Mouse (Mus musculus) neural tube, embryonic 14.5 days (tissue): Measurements from ENCODE around the gene Olfr1393. TPM values are rescaled to one million over a fixed set of nuclear protein-coding genes. Genes with fewer than 3 reads are reported as not detected.

Source experiments
- ATAC-seq: fragments of 200-750 bp; cut with Nextera tagmentation; 2 replicates; pipeline ENCODE4 v1.8.0; 2017; ENCODE audit warnings: low read depth, mild to moderate bottlenecking, moderate TSS enrichment, moderate library complexity
- H3K27ac ChIP-seq: fragments of 300-500 bp; sonication (generic); 2 replicates; pipeline ENCODE4 v1.5.1; 2014; ENCODE audit warnings: low read depth, mild to moderate bottlenecking, control low read depth, low read length, moderate library complexity, mixed read lengths
- H3K27me3 ChIP-seq: fragments of 300-500 bp; sonication (generic); 2 replicates; pipeline ENCODE4 v1.6.1; 2014; ENCODE audit warnings: low read length; ENCODE audit not compliant: control insufficient read depth, insufficient read depth
- H3K36me3 ChIP-seq: fragments of 300-500 bp; sonication (generic); 2 replicates; pipeline ENCODE4 v1.6.1; 2014; ENCODE audit warnings: low read length, mixed read lengths; ENCODE audit not compliant: control insufficient read depth, insufficient read depth
- H3K4me1 ChIP-seq: fragments of 300-500 bp; sonication (generic); 2 replicates; pipeline ENCODE4 v1.6.1; 2014; ENCODE audit warnings: low read length; ENCODE audit not compliant: control insufficient read depth, insufficient read depth
- H3K4me2 ChIP-seq: fragments of 300-500 bp; sonication (generic); 2 replicates; pipeline ENCODE4 v1.6.1; 2014; ENCODE audit warnings: mild to moderate bottlenecking, low read depth, low read length, control low read depth
- H3K4me3 ChIP-seq: fragments of 300-500 bp; sonication (generic); 2 replicates; pipeline ENCODE4 v1.5.1; 2014; ENCODE audit warnings: low read depth, low read length, control low read depth, mixed read lengths
- H3K9ac ChIP-seq: fragments of 300-500 bp; sonication (generic); replicated peaks from 2 replicates; pipeline ENCODE4 v1.6.1; 2014; ENCODE audit warnings: low read depth, mild to moderate bottlenecking, control low read depth, low read length, mixed read lengths
- H3K9me3 ChIP-seq: fragments of 300-500 bp; sonication (generic); 2 replicates; pipeline ENCODE4 v1.6.1; 2016; ENCODE audit warnings: low read length; ENCODE audit not compliant: control insufficient read depth
- WGBS: fragments of 180-500 bp; shearing (Covaris S2); extraction: QIAGEN DNeasy Blood & Tissue Kit; methylation state at CpG from one replicate; pipeline ENCODE4 v1.1.7; 2014; 5-methylcytosine and 5-hydroxymethylcytosine counted together
- polyA plus RNA-seq: library from polyadenylated mRNA; unstranded; fragments of >200 nt; fragmentation: Nextera tagmentation; extraction: Ambion mirVana; gene quantifications from 2 replicates; pipeline ENCODE4 v1.2.1, GENCODE M21; 2014

Gene Olfr1393
- polyA plus RNA-seq, result 0.09 TPM in 1 of 2 replicates, not detected in the other

DNA sequence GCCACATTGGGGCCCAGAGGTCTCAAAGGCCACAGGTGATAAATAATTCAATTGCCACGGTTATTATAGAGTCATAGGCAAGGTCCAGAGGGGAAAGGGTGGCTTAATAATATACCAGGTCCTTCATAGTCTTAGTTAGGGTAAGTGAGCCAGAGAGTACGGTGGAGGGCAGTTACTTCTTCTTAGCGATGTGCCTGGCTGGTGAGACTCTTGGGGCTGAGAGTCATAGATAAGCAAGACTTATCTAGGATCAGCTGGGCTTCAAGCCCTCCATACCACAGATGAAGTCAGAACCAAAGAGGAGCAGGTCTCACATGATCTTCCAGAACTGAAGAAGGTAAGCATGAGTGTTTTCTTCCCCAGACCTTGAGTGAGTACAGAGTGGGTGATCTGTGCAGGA lies at the start of gene Olfr1393:
Gene Olfr1393, plus strand, starts transcription at position 83 of the 400 bp plus-strand sequence.
- no peaks in the 10 kb centered on the region for H3K4me1 ChIP-seq
- no peaks in the 10 kb centered on the region for H3K9me3 ChIP-seq
- no peak for ATAC-seq
- H3K27ac ChIP-seq, result no peak within 1 kb of the TSS
- H3K4me2 ChIP-seq, result no peak within 1 kb of the TSS
- H3K27me3 ChIP-seq, result no peaks in the 10 kb centered on the region
- no peak within 1 kb of the TSS for H3K9ac ChIP-seq
- WGBS, result 74% methylated on average over 3 of the region's 3 CpGs
- no peak within 1 kb of the TSS for H3K4me3 ChIP-seq
- no peaks in the 10 kb centered on the region for H3K36me3 ChIP-seq

DNA sequence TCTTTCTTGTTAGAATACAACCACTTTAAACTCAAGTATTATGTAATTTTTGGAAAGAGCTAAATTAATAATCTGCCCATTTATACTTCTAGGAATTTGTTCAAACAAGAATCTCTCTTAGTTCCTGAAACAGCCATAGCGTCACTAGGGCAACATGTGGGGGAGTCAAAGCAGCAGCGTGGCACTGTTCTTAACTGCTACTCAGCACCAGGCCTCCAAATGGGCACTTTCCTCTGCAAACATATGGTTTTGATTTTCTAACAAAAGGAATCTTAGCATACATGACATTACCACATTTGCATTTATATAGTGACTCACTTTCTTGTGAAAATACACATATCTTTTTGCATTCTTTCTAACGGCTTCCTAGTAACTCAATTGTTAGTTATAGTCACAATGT lies 45.3 kb upstream of the Olfr1393 start:
- Histone ChIP-seq H3K4me1 (no peaks in the 10 kb centered on the region), H3K27me3 (no peaks in the 10 kb centered on the region), H3K4me2 (no peak overlapping the region), H3K27ac (no peak overlapping the region), H3K4me3 (no peak overlapping the region), H3K36me3 (no peaks in the 10 kb centered on the region), H3K9me3 (no peaks in the 10 kb centered on the region), H3K9ac (no peak overlapping the region)
- 82% methylated on average over 3 of the region's 3 CpGs for WGBS
- ATAC-seq, result no peak

DNA sequence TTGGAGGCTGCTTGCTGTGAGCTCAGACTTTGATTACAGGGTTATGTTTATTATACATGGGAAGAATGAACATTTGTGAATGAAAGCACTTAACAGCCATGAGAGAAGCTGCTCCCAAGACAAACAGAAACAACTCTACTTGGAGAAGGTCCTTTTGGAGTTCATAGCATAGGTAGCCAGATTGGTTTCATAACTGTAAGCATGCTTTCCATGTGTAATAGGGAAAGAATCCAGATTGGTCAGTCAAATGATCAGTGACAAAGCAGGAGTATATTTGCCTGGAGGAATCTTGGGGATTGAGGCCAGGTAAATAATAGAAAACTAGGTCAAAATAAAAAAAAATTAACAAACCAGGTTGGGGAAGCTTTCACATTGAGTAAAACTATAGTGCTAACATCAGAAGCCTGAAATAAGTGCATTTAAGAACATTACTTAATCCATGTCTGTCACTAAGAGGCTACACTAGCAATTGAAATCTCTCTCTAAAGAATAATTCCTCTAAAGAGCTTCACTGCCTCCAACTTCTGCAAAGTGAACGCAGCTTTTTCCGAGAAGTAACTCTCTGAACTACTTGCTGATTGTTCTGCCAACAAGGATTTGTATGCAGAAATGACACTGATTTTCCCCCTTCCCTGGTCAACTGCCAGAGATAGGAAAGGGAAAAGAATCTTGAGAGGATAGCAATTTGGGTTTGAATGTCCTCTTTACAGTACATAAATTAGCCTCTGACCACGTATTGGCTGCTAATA lies 42.5 kb upstream of the Olfr1393 start:
- no peaks in the 10 kb centered on the region for H3K4me1 ChIP-seq
- H3K4me3 ChIP-seq, result no peak overlapping the region
- no peaks in the 10 kb centered on the region for H3K27me3 ChIP-seq
- H3K9ac ChIP-seq, result no peak overlapping the region
- H3K9me3 ChIP-seq, result no peaks in the 10 kb centered on the region
- H3K4me2 ChIP-seq, result no peak overlapping the region
- H3K27ac ChIP-seq, result no peak overlapping the region
- no peak for ATAC-seq
- H3K36me3 ChIP-seq, result no peaks in the 10 kb centered on the region
- 76% methylated on average over 3 of the region's 3 CpGs for WGBS

GRCm38 (mm10) chr11:49236891-49237290 lies 41.2 kb upstream of the Olfr1393 start:
- Histone ChIP-seq H3K4me2 (no peak overlapping the region), H3K27ac (no peak overlapping the region), H3K27me3 (no peaks in the 10 kb centered on the region), H3K4me1 (no peaks in the 10 kb centered on the region), H3K9ac (no peak overlapping the region), H3K36me3 (no peaks in the 10 kb centered on the region), H3K9me3 (no peaks in the 10 kb centered on the region), H3K4me3 (no peak overlapping the region)
- no peak for ATAC-seq
- 79% methylated on average over 1 of the region's 1 CpGs for WGBS

- H3K4me2 ChIP-seq, result no peak overlapping the region
- no peak overlapping the region for H3K9ac ChIP-seq
- no peak overlapping the region for H3K27ac ChIP-seq
- no peak overlapping the region for H3K4me3 ChIP-seq
- no peaks in the 10 kb centered on the region for H3K27me3 ChIP-seq
- H3K36me3 ChIP-seq, result no peaks in the 10 kb centered on the region
- H3K9me3 ChIP-seq, result no peaks in the 10 kb centered on the region
- H3K4me1 ChIP-seq, result no peaks in the 10 kb centered on the region
- ATAC-seq, result no peak
- 75% methylated on average over 2 of the region's 2 CpGs for WGBS
Observed at GRCm38 (mm10) chr11:49237532-49237931, 40.6 kb upstream of the Olfr1393 start.

DNA sequence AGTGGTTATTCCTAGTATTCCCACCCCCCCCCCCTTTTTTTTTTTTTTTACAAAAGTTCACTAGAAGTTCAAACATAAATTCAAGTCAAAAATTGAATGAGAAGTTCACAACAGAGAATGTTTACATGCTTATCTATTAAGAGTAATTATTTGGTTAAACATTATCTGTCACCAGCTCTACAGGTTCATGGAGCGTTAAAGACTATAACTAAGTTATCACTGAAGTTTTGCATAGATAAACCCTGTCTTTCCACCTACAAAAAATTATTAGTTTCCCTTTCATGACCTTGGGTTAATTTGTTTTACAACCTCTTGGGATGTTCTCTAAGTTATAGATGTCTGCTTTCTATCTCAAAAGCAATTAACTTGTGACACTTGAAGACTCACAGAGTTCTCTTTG lies 37.8 kb upstream of the Olfr1393 start:
- Histone ChIP-seq H3K4me3 (no peak overlapping the region), H3K4me1 (peaks cover 3% of the 10 kb centered on the region; the same call in 1 of the 2 replicates), H3K9ac (no peak overlapping the region), H3K27ac (no peak overlapping the region), H3K9me3 (no peaks in the 10 kb centered on the region), H3K4me2 (no peak overlapping the region), H3K36me3 (no peaks in the 10 kb centered on the region), H3K27me3 (no peaks in the 10 kb centered on the region)
- 97% methylated on average over 1 of the region's 1 CpGs for WGBS
- no peak for ATAC-seq

- Histone ChIP-seq H3K4me3 (no peak overlapping the region), H3K9me3 (no peaks in the 10 kb centered on the region), H3K4me2 (no peak overlapping the region), H3K4me1 (peaks cover 3% of the 10 kb centered on the region; the same call in 1 of the 2 replicates), H3K27ac (no peak overlapping the region), H3K36me3 (no peaks in the 10 kb centered on the region), H3K9ac (no peak overlapping the region), H3K27me3 (no peaks in the 10 kb centered on the region)
- ATAC-seq, result no peak
- 86% methylated on average over 4 of the region's 4 CpGs for WGBS
Observed at GRCm38 (mm10) chr11:49240874-49241273, 37.2 kb upstream of the Olfr1393 start.

GRCm38 (mm10) chr11:49241471-49241870 lies 36.6 kb upstream of the Olfr1393 start:
- Histone ChIP-seq H3K9me3 (no peaks in the 10 kb centered on the region), H3K27ac (no peak overlapping the region), H3K27me3 (no peaks in the 10 kb centered on the region), H3K4me2 (no peak overlapping the region), H3K36me3 (no peaks in the 10 kb centered on the region), H3K9ac (no peak overlapping the region), H3K4me1 (peaks cover 3% of the 10 kb centered on the region; the same call in 1 of the 2 replicates), H3K4me3 (no peak overlapping the region)
- WGBS, result 60% methylated on average over 1 of the region's 1 CpGs
- no peak for ATAC-seq

DNA sequence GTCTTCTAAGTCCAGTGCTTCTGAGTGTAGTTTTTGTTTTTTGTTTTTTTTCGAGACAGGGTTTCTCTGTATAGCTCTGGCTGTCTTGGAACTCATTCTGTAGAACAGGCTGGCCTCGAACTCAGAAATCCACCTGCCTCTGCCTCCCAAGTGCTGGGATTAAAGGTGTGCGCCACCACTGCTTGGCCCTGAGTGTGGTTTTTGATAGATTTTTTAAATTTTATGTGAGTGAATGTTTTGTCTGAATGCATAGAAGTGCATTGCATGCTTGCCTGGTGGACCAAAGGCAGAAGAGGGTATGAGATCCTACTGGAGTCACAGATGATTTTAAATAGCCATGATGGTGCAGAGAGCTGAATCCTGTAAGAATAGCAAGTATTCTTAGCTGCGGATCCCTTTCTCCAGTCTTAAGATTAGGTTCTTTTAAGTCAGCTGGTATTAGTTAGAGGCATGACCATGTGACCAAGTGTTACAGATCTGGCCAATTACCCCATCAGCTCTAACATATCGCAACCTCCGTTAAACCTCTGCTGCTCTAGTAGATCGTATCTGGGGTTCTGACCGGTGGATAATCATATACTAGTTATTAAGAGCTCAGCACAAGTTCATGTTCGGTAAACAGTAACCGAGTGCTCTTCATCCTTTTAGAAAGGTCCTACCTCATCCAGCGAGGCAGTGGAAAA lies 35.0 kb upstream of the Olfr1393 start:
- H3K36me3 ChIP-seq, result no peaks in the 10 kb centered on the region
- H3K4me2 ChIP-seq, result peak overlapping the region; percentile 79
- no peaks in the 10 kb centered on the region for H3K27me3 ChIP-seq
- peaks cover 3% of the 10 kb centered on the region; the same call in 1 of the 2 replicates for H3K4me1 ChIP-seq
- 24% methylated on average over 11 of the region's 11 CpGs for WGBS
- no peaks in the 10 kb centered on the region for H3K9me3 ChIP-seq
- peak; percentile 1; the same call in 1 of the 2 replicates for ATAC-seq
- peak overlapping the region; percentile 62 for H3K4me3 ChIP-seq
- peak overlapping the region; percentile 68 for H3K9ac ChIP-seq
- peak overlapping the region; percentile 92 for H3K27ac ChIP-seq
